ENCODE assay signal across 19 mouse cellular contexts in genomic region chr11:42438978-42439377, GRCm38 (mm10). TPM values are rescaled to one million over a fixed set of nuclear protein-coding genes. Genes with fewer than 3 reads are reported as not detected.
"Had no signal": no experiment of that assay in that cellular context is flagged by ENCODE, and none has a peak within 500 bp of the region (broad histone marks: within the 10 kb centered on the region; RNA-seq: fewer than 3 reads in every experiment).

No protein-coding gene starts in this region.

- DNase-seq: lung, adult 18-20 months; lung, embryonic 14.5 days; lung, postnatal 10 days; lung, postnatal 4 days; midbrain, embryonic 14.5 days; retina, postnatal 1 day; spleen, adult 18-20 months; thymus, adult 2 months; thymus, postnatal 25 days; thymus, postnatal 4 days had no signal

- H3K4me3 ChIP-seq: midbrain, embryonic 10.5 days; midbrain, embryonic 12.5 days; myocyte; neural tube, embryonic 13.5 days; neural tube, embryonic 15.5 days had no signal

- H3K27ac ChIP-seq: liver, embryonic 14.5 days; midbrain, embryonic 10.5 days; midbrain, embryonic 12.5 days; neural tube, embryonic 13.5 days; neural tube, embryonic 15.5 days had no signal

RNA-seq across cellular contexts. Expression of gene Gabrb2, which starts 19.4 kb away (rescaled TPM):
- total RNA-seq: megakaryocyte, adult 5-6 weeks; megakaryocyte-erythroid progenitor cell, adult 5-6 weeks had no signal
- polyA plus RNA-seq: small intestine, adult 2 months; thymus, adult 2 months had no signal
